15 mouse cellular contexts compared by ENCODE assay signal in genomic region chr2:107149317-107149716, GRCm38 (mm10).
"Had no signal": no experiment of that assay in that cellular context is flagged by ENCODE, and none has a peak within 500 bp of the region (broad histone marks: within the 10 kb centered on the region; RNA-seq: fewer than 3 reads in every experiment).

No protein-coding gene starts in this region.

- ATAC-seq: lung, postnatal 0 days; midbrain, embryonic 13.5 days; midbrain, embryonic 16.5 days had no signal

- H3K4me3 ChIP-seq: left cerebral cortex, adult 2 months; liver, embryonic 13.5 days; megakaryocyte, embryonic 14.5 days; midbrain, embryonic 10.5 days; midbrain, embryonic 13.5 days had no signal

- H3K4me2 ChIP-seq: liver, embryonic 13.5 days; midbrain, embryonic 13.5 days had no signal

- DNase-seq: kidney, adult 9 months; kidney, postnatal 14 days; kidney, postnatal 4 days; layer of hippocampus, postnatal 36 days; liver, embryonic 13.5 days; lung, adult 2 months; right cerebral cortex, postnatal 25 days; thymus, adult 18-20 months; thymus, postnatal 36 days had no signal

- H3K9me3 ChIP-seq: liver, embryonic 13.5 days; megakaryocyte, embryonic 14.5 days; midbrain, embryonic 10.5 days; midbrain, embryonic 13.5 days had no signal

- H3K36me3 ChIP-seq: liver, embryonic 13.5 days; midbrain, embryonic 10.5 days; midbrain, embryonic 13.5 days had no signal

- H3K9ac ChIP-seq: liver, embryonic 13.5 days; midbrain, embryonic 13.5 days had no signal

- H3K27ac ChIP-seq: left cerebral cortex, adult 2 months; liver, embryonic 13.5 days; midbrain, embryonic 10.5 days; midbrain, embryonic 13.5 days had no signal

- H3K4me1 ChIP-seq: liver, embryonic 13.5 days; megakaryocyte, embryonic 14.5 days; midbrain, embryonic 10.5 days; midbrain, embryonic 13.5 days had no signal

- H3K27me3 ChIP-seq: liver, embryonic 13.5 days; megakaryocyte, embryonic 14.5 days; midbrain, embryonic 13.5 days had no signal
